Mouse (Mus musculus): ENCODE data around the gene Ptprn. TPM values are rescaled to one million over a fixed set of nuclear protein-coding genes. Genes with fewer than 3 reads are reported as not detected.

Ptprn gene
- polyA plus RNA-seq, 1 experiment = 6.2 TPM

DNA sequence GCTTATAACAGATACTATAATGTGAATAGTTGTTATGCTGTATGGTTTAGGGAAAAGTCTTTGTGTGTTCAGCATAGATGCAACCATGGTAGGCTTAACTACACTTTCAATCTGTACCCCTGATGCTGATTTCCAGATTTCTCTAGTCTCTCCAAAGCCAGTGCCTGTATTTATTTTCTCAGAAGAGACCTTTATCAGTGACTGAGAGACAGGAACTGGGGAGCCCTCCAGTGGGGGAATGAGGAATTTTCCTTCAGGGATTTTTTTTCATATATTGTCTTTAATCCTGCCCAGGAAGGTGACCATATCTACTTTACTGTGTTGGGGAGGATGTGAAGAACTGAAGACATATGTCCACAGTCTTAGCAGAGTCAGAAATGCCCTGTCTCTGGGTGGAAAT, 26.3 kb upstream of the Ptprn start:
- Histone ChIP-seq H3K4me1 (ENCODE audit: control insufficient read depth, insufficient read depth, insufficient read length, low read length) (no peaks in the 10 kb centered on the region), H3K4me3 (ENCODE audit: low read depth, low read length) (no peak overlapping the region), H3K27me3 (ENCODE audit: control insufficient read depth, insufficient read depth, low read length) (no peaks in the 10 kb centered on the region), H3K27ac (ENCODE audit: insufficient read depth, low read depth, low read length) (no peak overlapping the region), H3K36me3 (ENCODE audit: control insufficient read depth, insufficient read depth, low read length) (no peaks in the 10 kb centered on the region)
- no peak for TF ChIP-seq POLR2A (IDR thresholded peaks at IDR 0.05; ENCODE audit: low read depth, low read length)
- TF ChIP-seq CTCF (IDR thresholded peaks at IDR 0.05; ENCODE audit: extremely low read depth, insufficient read length, insufficient replicate concordance, low read depth, low read length) = no peak

DNA sequence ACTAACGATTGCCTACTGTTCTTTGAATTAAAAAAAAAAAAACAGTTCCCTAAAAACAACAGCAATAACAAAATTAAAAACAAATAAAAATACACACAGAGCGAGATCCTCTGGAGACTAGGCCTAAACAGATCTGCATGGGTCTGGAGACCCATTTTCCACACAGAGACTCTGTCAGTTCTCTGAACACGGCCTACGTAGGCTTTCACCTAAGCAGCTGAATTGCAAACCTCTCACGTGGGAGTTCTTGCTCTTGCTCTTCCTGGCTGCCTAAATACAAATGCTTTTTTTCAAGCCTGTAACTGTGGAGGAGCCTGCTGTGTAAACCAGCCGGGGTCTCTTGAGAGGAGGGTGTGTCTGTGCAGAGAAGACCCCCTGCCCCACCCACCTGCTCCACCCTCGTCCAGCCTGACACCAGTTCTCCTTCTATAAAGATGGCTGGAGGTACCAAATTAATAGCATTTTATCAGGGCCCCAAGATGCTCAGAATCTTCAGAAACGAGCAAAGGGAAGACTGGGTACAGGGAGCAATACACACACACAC, 25.7 kb upstream of the Ptprn start:
- Histone ChIP-seq H3K27ac (ENCODE audit: insufficient read depth, low read depth, low read length) (no peak overlapping the region), H3K27me3 (ENCODE audit: control insufficient read depth, insufficient read depth, low read length) (no peaks in the 10 kb centered on the region), H3K4me3 (ENCODE audit: low read depth, low read length) (no peak overlapping the region), H3K4me1 (ENCODE audit: control insufficient read depth, insufficient read depth, insufficient read length, low read length) (no peaks in the 10 kb centered on the region), H3K36me3 (ENCODE audit: control insufficient read depth, insufficient read depth, low read length) (no peaks in the 10 kb centered on the region)
- 59% methylated on average over 8 of the region's 8 CpGs for WGBS
- TF ChIP-seq POLR2A (IDR thresholded peaks at IDR 0.05; ENCODE audit: low read depth, low read length) (no peak), CTCF (IDR thresholded peaks at IDR 0.05; ENCODE audit: extremely low read depth, insufficient read length, insufficient replicate concordance, low read depth, low read length) (no peak)

GRCm38 (mm10) chr1:75289376-75289775, 25.1 kb upstream of the Ptprn start:
- no peaks in the 10 kb centered on the region for H3K4me1 ChIP-seq (ENCODE audit: control insufficient read depth, insufficient read depth, insufficient read length, low read length)
- H3K27ac ChIP-seq (ENCODE audit: insufficient read depth, low read depth, low read length) = no peak overlapping the region
- WGBS = 24% methylated on average over 7 of the region's 7 CpGs
- H3K36me3 ChIP-seq (ENCODE audit: control insufficient read depth, insufficient read depth, low read length) = no peaks in the 10 kb centered on the region
- no peak for TF ChIP-seq POLR2A (IDR thresholded peaks at IDR 0.05; ENCODE audit: low read depth, low read length)
- TF ChIP-seq CTCF (IDR thresholded peaks at IDR 0.05; ENCODE audit: extremely low read depth, insufficient read length, insufficient replicate concordance, low read depth, low read length) = no peak
- H3K27me3 ChIP-seq (ENCODE audit: control insufficient read depth, insufficient read depth, low read length) = no peaks in the 10 kb centered on the region
- H3K4me3 ChIP-seq (ENCODE audit: low read depth, low read length) = no peak overlapping the region

GRCm38 (mm10) chr1:75284911-75285310, 20.6 kb upstream of the Ptprn start:
- Histone ChIP-seq H3K36me3 (ENCODE audit: control insufficient read depth, insufficient read depth, low read length) (no peaks in the 10 kb centered on the region), H3K27me3 (ENCODE audit: control insufficient read depth, insufficient read depth, low read length) (no peaks in the 10 kb centered on the region), H3K27ac (ENCODE audit: insufficient read depth, low read depth, low read length) (no peak overlapping the region), H3K4me1 (ENCODE audit: control insufficient read depth, insufficient read depth, insufficient read length, low read length) (no peaks in the 10 kb centered on the region), H3K4me3 (ENCODE audit: low read depth, low read length) (no peak overlapping the region)
- TF ChIP-seq CTCF (IDR thresholded peaks at IDR 0.05; ENCODE audit: extremely low read depth, insufficient read length, insufficient replicate concordance, low read depth, low read length) (no peak), POLR2A (IDR thresholded peaks at IDR 0.05; ENCODE audit: low read depth, low read length) (no peak)
- WGBS = 81% methylated on average over 7 of the region's 7 CpGs

DNA sequence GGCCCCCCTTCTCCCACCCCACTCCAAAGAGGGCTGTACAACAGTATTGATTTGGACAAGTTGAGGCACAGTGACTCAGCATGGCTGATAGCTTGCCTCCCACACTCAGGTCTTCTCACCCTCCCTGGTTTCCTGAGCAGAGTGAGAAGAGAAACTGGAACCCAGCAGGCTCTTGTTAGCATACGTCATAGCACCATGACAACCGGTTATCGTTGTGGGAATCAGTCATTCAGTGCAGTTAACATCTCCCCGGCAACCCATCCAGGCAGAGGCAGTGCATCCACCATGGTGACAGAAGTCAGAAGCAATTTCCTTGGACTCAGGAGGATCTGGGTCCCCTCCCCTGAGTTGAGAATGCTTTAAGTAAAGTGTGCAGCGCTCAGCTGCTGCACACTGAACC, 18.7 kb upstream of the Ptprn start:
- 0 out of 2 replicates have a peak, but pooled peaks cover 2% of the 10 kb centered on the region for H3K27me3 ChIP-seq (ENCODE audit: control insufficient read depth, insufficient read depth, low read length)
- TF ChIP-seq CTCF (IDR thresholded peaks at IDR 0.05; ENCODE audit: extremely low read depth, insufficient read length, insufficient replicate concordance, low read depth, low read length) = no peak
- no peak for TF ChIP-seq POLR2A (IDR thresholded peaks at IDR 0.05; ENCODE audit: low read depth, low read length)
- H3K4me3 ChIP-seq (ENCODE audit: low read depth, low read length) = no peak overlapping the region
- H3K36me3 ChIP-seq (ENCODE audit: control insufficient read depth, insufficient read depth, low read length) = no peaks in the 10 kb centered on the region
- no peak overlapping the region for H3K27ac ChIP-seq (ENCODE audit: insufficient read depth, low read depth, low read length)
- WGBS = 60% methylated on average over 5 of the region's 5 CpGs
- H3K4me1 ChIP-seq (ENCODE audit: control insufficient read depth, insufficient read depth, insufficient read length, low read length) = no peaks in the 10 kb centered on the region

DNA sequence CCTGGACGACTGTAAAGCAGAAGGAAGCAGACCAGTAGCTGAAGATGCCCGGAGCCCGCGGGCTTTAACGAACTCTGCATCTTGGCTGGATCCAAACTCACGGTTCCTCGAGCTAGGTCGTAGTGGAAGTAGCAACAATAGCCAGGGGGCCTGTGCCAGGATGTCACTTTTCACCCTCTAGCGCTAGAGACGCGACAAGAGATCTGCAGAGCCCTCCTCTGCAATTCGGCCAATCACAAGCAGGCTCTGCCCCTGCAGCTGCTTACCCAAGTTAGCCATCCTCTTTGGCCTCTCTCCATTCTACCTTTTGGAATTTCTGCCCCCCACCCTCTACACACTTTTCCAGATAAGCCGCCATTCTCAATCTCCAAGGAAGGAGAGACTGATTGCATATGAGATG, 13.9 kb upstream of the Ptprn start, which contains the start of gene Resp18:
Gene Resp18 (minus strand): TSS at position 188 of the 400 bp plus-strand sequence.
- WGBS = 14% methylated on average over 13 of the region's 13 CpGs
- Histone ChIP-seq H3K36me3 (ENCODE audit: control insufficient read depth, insufficient read depth, low read length) (no peaks in the 10 kb centered on the region), H3K4me3 (ENCODE audit: low read depth, low read length) (no peak within 1 kb of the TSS), H3K4me1 (ENCODE audit: control insufficient read depth, insufficient read depth, insufficient read length, low read length) (no peaks in the 10 kb centered on the region), H3K27ac (ENCODE audit: insufficient read depth, low read depth, low read length) (no peak within 1 kb of the TSS), H3K27me3 (ENCODE audit: control insufficient read depth, insufficient read depth, low read length) (0 out of 2 replicates have a peak, but pooled peaks cover 2% of the 10 kb centered on the region)
- TF ChIP-seq POLR2A (IDR thresholded peaks at IDR 0.05; ENCODE audit: low read depth, low read length) (no peak), CTCF (IDR thresholded peaks at IDR 0.05; ENCODE audit: extremely low read depth, insufficient read length, insufficient replicate concordance, low read depth, low read length) (no peak)

- TF ChIP-seq POLR2A (IDR thresholded peaks at IDR 0.05; ENCODE audit: low read depth, low read length) = no peak
- no peak for TF ChIP-seq CTCF (IDR thresholded peaks at IDR 0.05; ENCODE audit: extremely low read depth, insufficient read length, insufficient replicate concordance, low read depth, low read length)
- H3K4me1 ChIP-seq (ENCODE audit: control insufficient read depth, insufficient read depth, insufficient read length, low read length) = no peaks in the 10 kb centered on the region
- H3K27ac ChIP-seq (ENCODE audit: insufficient read depth, low read depth, low read length) = no peak overlapping the region
- 0 out of 2 replicates have a peak, but pooled peaks cover 2% of the 10 kb centered on the region for H3K27me3 ChIP-seq (ENCODE audit: control insufficient read depth, insufficient read depth, low read length)
- H3K36me3 ChIP-seq (ENCODE audit: control insufficient read depth, insufficient read depth, low read length) = no peaks in the 10 kb centered on the region
- WGBS = 10% methylated on average over 23 of the region's 23 CpGs
- H3K4me3 ChIP-seq (ENCODE audit: low read depth, low read length) = no peak overlapping the region
These were observed 13.2 kb upstream of the Ptprn start for GRCm38 (mm10) chr1:75277195-75278188.
